Mouse (Mus musculus) limb, embryonic 11.5 days (tissue): ENCODE measurements around the gene Rgs6. TPM values are rescaled to one million over a fixed set of nuclear protein-coding genes. Genes with fewer than 3 reads are reported as not detected.

Source experiments
- ATAC-seq: fragments of 200-750 bp; cut with Nextera tagmentation; 2 replicates; pipeline ENCODE4 v1.8.0; 2017; ENCODE audit warnings: low read depth; ENCODE audit not compliant: insufficient number of reproducible peaks, low FRiP score, low TSS enrichment
- DNase-seq: peaks from one replicate; pipeline ENCODE4 v3.0.0-alpha.2; 2015; ENCODE audit warnings: low spot score
- H3K27ac ChIP-seq: fragments of 300-500 bp; sonication (generic); replicated peaks from 2 replicates; pipeline ENCODE4 v1.5.1; 2014; ENCODE audit warnings: low read depth, mild to moderate bottlenecking, low read length
- H3K27me3 ChIP-seq: fragments of 300-500 bp; sonication (generic); 2 replicates; pipeline ENCODE4 v1.6.1; 2014; ENCODE audit warnings: mild to moderate bottlenecking, low read length, mixed read lengths; ENCODE audit not compliant: control insufficient read depth, insufficient read depth
- H3K36me3 ChIP-seq: fragments of 300-500 bp; sonication (generic); 2 replicates; pipeline ENCODE4 v1.6.1; 2014; ENCODE audit warnings: mild to moderate bottlenecking, low read length, moderate library complexity, mixed read lengths; ENCODE audit not compliant: control insufficient read depth, insufficient read depth
- H3K4me1 ChIP-seq: fragments of 300-500 bp; sonication (generic); 2 replicates; pipeline ENCODE4 v1.6.1; 2014; ENCODE audit warnings: low read length, mixed read lengths; ENCODE audit not compliant: control insufficient read depth, insufficient read depth
- H3K4me2 ChIP-seq: fragments of 300-500 bp; sonication (generic); 2 replicates; pipeline ENCODE4 v1.6.1; 2014; ENCODE audit warnings: low read depth, mild to moderate bottlenecking, moderate library complexity; ENCODE audit not compliant: severe bottlenecking
- H3K4me3 ChIP-seq: fragments of 300-500 bp; sonication (generic); 2 replicates; pipeline ENCODE4 v1.5.1; 2014; ENCODE audit warnings: low read depth, low read length
- H3K9ac ChIP-seq: fragments of 300-500 bp; sonication (generic); 2 replicates; pipeline ENCODE4 v1.6.1; 2014; ENCODE audit warnings: mild to moderate bottlenecking, low read length
- H3K9me3 ChIP-seq: fragments of 300-500 bp; sonication (generic); 2 replicates; pipeline ENCODE4 v1.6.1; 2016; ENCODE audit warnings: low read length; ENCODE audit not compliant: control insufficient read depth
- WGBS: fragments of 180-500 bp; shearing (Covaris S2); extraction: QIAGEN DNeasy Blood & Tissue Kit; methylation state at CpG from one replicate; pipeline ENCODE4 v1.1.7; 2014; 5-methylcytosine and 5-hydroxymethylcytosine counted together
- polyA plus RNA-seq: library from polyadenylated mRNA; unstranded; fragments of >200 nt; fragmentation: Nextera tagmentation; extraction: Ambion mirVana; gene quantifications from 2 replicates; pipeline ENCODE4 v1.2.1, GENCODE M21; 2014

The Rgs6 gene
- polyA plus RNA-seq, 1 experiment from 2014 or later = 0.25 TPM

GRCm38 (mm10) chr12:83073879-83074368 lies 485.8 kb downstream of the Rgs6 start:
- DNase-seq = no peak
- H3K4me2 ChIP-seq = no peak overlapping the region
- no peak overlapping the region for H3K9ac ChIP-seq
- no peaks in the 10 kb centered on the region for H3K9me3 ChIP-seq
- no peaks in the 10 kb centered on the region for H3K27me3 ChIP-seq
- no peak overlapping the region for H3K27ac ChIP-seq
- no peak for ATAC-seq
- H3K4me1 ChIP-seq = peaks cover 15% of the 10 kb centered on the region
- no peak overlapping the region for H3K4me3 ChIP-seq
- WGBS = 74% methylated on average over 6 of the region's 6 CpGs
- H3K36me3 ChIP-seq = no peaks in the 10 kb centered on the region

- Histone ChIP-seq H3K9me3 (no peaks in the 10 kb centered on the region), H3K27ac (no peak overlapping the region), H3K4me2 (no peak overlapping the region), H3K4me1 (peaks cover 13% of the 10 kb centered on the region), H3K4me3 (no peak overlapping the region), H3K9ac (no peak overlapping the region), H3K27me3 (no peaks in the 10 kb centered on the region), H3K36me3 (no peaks in the 10 kb centered on the region)
- 91% methylated on average over 3 of the region's 3 CpGs for WGBS
- no peak for DNase-seq
- ATAC-seq = no peak
Measured at GRCm38 (mm10) chr12:83076179-83076578, 488.1 kb downstream of the Rgs6 start.

GRCm38 (mm10) chr12:83077486-83077885 lies 489.4 kb downstream of the Rgs6 start:
- no peak overlapping the region for H3K4me3 ChIP-seq
- H3K27me3 ChIP-seq = no peaks in the 10 kb centered on the region
- ATAC-seq (no peak), DNase-seq (no peak)
- WGBS = 85% methylated on average over 2 of the region's 2 CpGs
- H3K27ac ChIP-seq = no peak overlapping the region
- peaks cover 13% of the 10 kb centered on the region for H3K4me1 ChIP-seq
- no peak overlapping the region for H3K9ac ChIP-seq
- H3K4me2 ChIP-seq = no peak overlapping the region
- H3K36me3 ChIP-seq = no peaks in the 10 kb centered on the region
- H3K9me3 ChIP-seq = no peaks in the 10 kb centered on the region

GRCm38 (mm10) chr12:83083427-83083826 lies 495.3 kb downstream of the Rgs6 start:
- Histone ChIP-seq H3K9me3 (no peaks in the 10 kb centered on the region), H3K27me3 (no peaks in the 10 kb centered on the region), H3K4me1 (no peaks in the 10 kb centered on the region), H3K4me2 (no peak overlapping the region), H3K36me3 (no peaks in the 10 kb centered on the region), H3K4me3 (no peak overlapping the region), H3K27ac (no peak overlapping the region), H3K9ac (no peak overlapping the region)
- WGBS = 88% methylated on average over 3 of the region's 4 CpGs
- DNase-seq = no peak
- ATAC-seq = no peak

- no peak overlapping the region for H3K9ac ChIP-seq
- no peaks in the 10 kb centered on the region for H3K36me3 ChIP-seq
- no peaks in the 10 kb centered on the region for H3K4me1 ChIP-seq
- 88% methylated on average over 5 of the region's 5 CpGs for WGBS
- ATAC-seq (no peak), DNase-seq (no peak)
- H3K4me2 ChIP-seq = no peak overlapping the region
- no peak overlapping the region for H3K27ac ChIP-seq
- no peak overlapping the region for H3K4me3 ChIP-seq
- H3K27me3 ChIP-seq = no peaks in the 10 kb centered on the region
- H3K9me3 ChIP-seq = no peaks in the 10 kb centered on the region
Measured at GRCm38 (mm10) chr12:83084614-83085013, 496.5 kb downstream of the Rgs6 start.

GRCm38 (mm10) chr12:83087010-83087409 lies 498.9 kb downstream of the Rgs6 start:
- Histone ChIP-seq H3K4me3 (no peak overlapping the region), H3K27me3 (no peaks in the 10 kb centered on the region), H3K36me3 (no peaks in the 10 kb centered on the region), H3K9ac (no peak overlapping the region), H3K9me3 (no peaks in the 10 kb centered on the region), H3K4me2 (no peak overlapping the region), H3K4me1 (no peaks in the 10 kb centered on the region), H3K27ac (no peak overlapping the region)
- WGBS = 80% methylated on average over 4 of the region's 4 CpGs
- ATAC-seq (no peak), DNase-seq (no peak)

GRCm38 (mm10) chr12:83087555-83087954 lies 499.5 kb downstream of the Rgs6 start:
- no peak for DNase-seq
- no peaks in the 10 kb centered on the region for H3K4me1 ChIP-seq
- 68% methylated on average over 7 of the region's 7 CpGs for WGBS
- no peak for ATAC-seq
- no peaks in the 10 kb centered on the region for H3K9me3 ChIP-seq
- H3K27me3 ChIP-seq = no peaks in the 10 kb centered on the region
- no peak overlapping the region for H3K27ac ChIP-seq
- no peak overlapping the region for H3K4me2 ChIP-seq
- H3K4me3 ChIP-seq = no peak overlapping the region
- H3K36me3 ChIP-seq = no peaks in the 10 kb centered on the region
- H3K9ac ChIP-seq = no peak overlapping the region

GRCm38 (mm10) chr12:83092001-83092400 lies 503.9 kb downstream of the Rgs6 start:
- Histone ChIP-seq H3K27ac (no peak overlapping the region), H3K4me1 (no peaks in the 10 kb centered on the region), H3K4me2 (no peak overlapping the region), H3K9me3 (no peaks in the 10 kb centered on the region), H3K9ac (no peak overlapping the region), H3K27me3 (no peaks in the 10 kb centered on the region), H3K4me3 (no peak overlapping the region), H3K36me3 (no peaks in the 10 kb centered on the region)
- 87% methylated on average over 7 of the region's 7 CpGs for WGBS
- DNase-seq = no peak
- no peak for ATAC-seq

- H3K9ac ChIP-seq = no peak overlapping the region
Measured at GRCm38 (mm10) chr12:83097787-83098186, 509.7 kb downstream of the Rgs6 start.

More at GRCm38 (mm10) chr12:83097787-83098186, 509.7 kb downstream of the Rgs6 start:
- no peaks in the 10 kb centered on the region for H3K9me3 ChIP-seq
- WGBS = 71% methylated on average over 1 of the region's 1 CpGs
- no peaks in the 10 kb centered on the region for H3K36me3 ChIP-seq
- no peak overlapping the region for H3K27ac ChIP-seq
- DNase-seq (no peak), ATAC-seq (no peak)
- H3K4me3 ChIP-seq = no peak overlapping the region
- H3K4me1 ChIP-seq = no peaks in the 10 kb centered on the region
- no peaks in the 10 kb centered on the region for H3K27me3 ChIP-seq
- no peak overlapping the region for H3K4me2 ChIP-seq
